Mouse (Mus musculus) heart, postnatal 25 days (tissue): ENCODE measurements around the gene Stard10. TPM values are rescaled to one million over a fixed set of nuclear protein-coding genes. Genes with fewer than 3 reads are reported as not detected.

Source experiments
- DNase-seq: peaks from one replicate; pipeline ENCODE4 v3.0.0; 2022; ENCODE audit warnings: low spot score
- intact Hi-C: fragments of 180-260 bp; cut with DNase I; formaldehyde crosslinking; loops from one replicate; pipeline ENCODE4 v1.15.1; 2025
- total RNA-seq, 2 experiments: library from RNA; stranded (reverse); gene quantifications; 2 replicates each; pipeline ENCODE4 v1.2.3; 2021

Stard10 gene
- total RNA-seq = 10 to 100 TPM; 57.4 to 65.4 TPM

- intact Hi-C loops = no loop called here
- no peak for DNase-seq
Measured at GRCm38 (mm10) chr7:101317014-101317413, at the start of gene Stard10. Gene Stard10, plus strand, starts transcription at chr7:101317086.

GRCm38 (mm10) chr7:101267457-101268259 is 49.2 kb upstream of the Stard10 start:
- DNase-seq = no peak
- intact Hi-C loops = no loop called here

- DNase-seq = no peak
- intact Hi-C loops = no loop called here
Measured at GRCm38 (mm10) chr7:101271602-101272001, 45.3 kb upstream of the Stard10 start.

GRCm38 (mm10) chr7:101272466-101273160 is 44.3 kb upstream of the Stard10 start:
- no peak for DNase-seq
- intact Hi-C loops = no loop called here

- intact Hi-C loops = no loop called here
- DNase-seq = no peak
Measured at GRCm38 (mm10) chr7:101282721-101283120, 34.2 kb upstream of the Stard10 start.

GRCm38 (mm10) chr7:101284504-101284903 is 32.4 kb upstream of the Stard10 start:
- intact Hi-C loops = no loop called here
- DNase-seq = no peak

GRCm38 (mm10) chr7:101286891-101287290 is 30.0 kb upstream of the Stard10 start:
- intact Hi-C loops = loop anchor here (5.0 kb wide), 3 partner anchors 55 to 380 kb away; no protein-coding TSS in a partner anchor

GRCm38 (mm10) chr7:101287820-101288219 is 29.1 kb upstream of the Stard10 start:
- intact Hi-C loops = loop anchor here (1.0 to 5.0 kb wide), 4 partner anchors 56 to 381 kb away; no protein-coding TSS in a partner anchor
- no peak for DNase-seq

More at GRCm38 (mm10) chr7:101286891-101287290, 30.0 kb upstream of the Stard10 start:
- DNase-seq = no peak

- intact Hi-C loops = loop anchor here (1.0 to 5.0 kb wide), 4 partner anchors 56 to 381 kb away; no protein-coding TSS in a partner anchor
- no peak for DNase-seq
Measured at GRCm38 (mm10) chr7:101288436-101288835, 28.4 kb upstream of the Stard10 start.

GRCm38 (mm10) chr7:101290401-101290800 is 26.5 kb upstream of the Stard10 start:
- intact Hi-C loops = no loop called here

GRCm38 (mm10) chr7:101291211-101291610 is 25.7 kb upstream of the Stard10 start:
- intact Hi-C loops = no loop called here
- DNase-seq = no peak

More at GRCm38 (mm10) chr7:101290401-101290800, 26.5 kb upstream of the Stard10 start:
- DNase-seq = no peak

GRCm38 (mm10) chr7:101291641-101292040 is 25.2 kb upstream of the Stard10 start:
- DNase-seq = no peak
- intact Hi-C loops = no loop called here

GRCm38 (mm10) chr7:101292086-101292485 is 24.8 kb upstream of the Stard10 start:
- DNase-seq = no peak
- intact Hi-C loops = no loop called here

GRCm38 (mm10) chr7:101292696-101293095 is 24.2 kb upstream of the Stard10 start:
- no peak for DNase-seq
- intact Hi-C loops = no loop called here

- intact Hi-C loops = no loop called here
- DNase-seq = no peak
Measured at GRCm38 (mm10) chr7:101293138-101293537, 23.7 kb upstream of the Stard10 start.

GRCm38 (mm10) chr7:101293611-101294010 is 23.3 kb upstream of the Stard10 start:
- no peak for DNase-seq
- intact Hi-C loops = no loop called here

- intact Hi-C loops = no loop called here
- DNase-seq = no peak
Measured at GRCm38 (mm10) chr7:101295438-101295837, 21.4 kb upstream of the Stard10 start.

GRCm38 (mm10) chr7:101296252-101297022 is 20.4 kb upstream of the Stard10 start:
- intact Hi-C loops = no loop called here
- no peak for DNase-seq

- DNase-seq = no peak
- intact Hi-C loops = no loop called here
Measured at GRCm38 (mm10) chr7:101297023-101297405, 19.9 kb upstream of the Stard10 start.

- DNase-seq = no peak
- intact Hi-C loops = no loop called here
Measured at GRCm38 (mm10) chr7:101298375-101298774, 18.5 kb upstream of the Stard10 start.
